Mouse (Mus musculus) forebrain, embryonic 15.5 days (tissue): ENCODE data around the gene Gng4. TPM values are rescaled to one million over a fixed set of nuclear protein-coding genes. Genes with fewer than 3 reads are reported as not detected.

Experiments
- ATAC-seq: fragments of 200-750 bp; cut with Nextera tagmentation; replicated peaks from 2 replicates; pipeline ENCODE4 v1.8.0; 2017; ENCODE audit warnings: mild to moderate bottlenecking, moderate TSS enrichment, moderate library complexity
- H3K27ac ChIP-seq: fragments of 300-500 bp; sonication (generic); replicated peaks from 2 replicates; pipeline ENCODE4 v1.5.1; 2015; ENCODE audit warnings: mild to moderate bottlenecking, inconsistent platforms
- H3K27me3 ChIP-seq: fragments of 300-500 bp; sonication (generic); 2 replicates; pipeline ENCODE4 v1.6.1; 2015; ENCODE audit warnings: inconsistent platforms
- H3K36me3 ChIP-seq: fragments of 300-500 bp; sonication (generic); 2 replicates; pipeline ENCODE4 v1.6.1; 2015; ENCODE audit warnings: mild to moderate bottlenecking, inconsistent platforms
- H3K4me1 ChIP-seq: fragments of 300-500 bp; sonication (generic); 2 replicates; pipeline ENCODE4 v1.6.1; 2015; ENCODE audit warnings: inconsistent platforms
- H3K4me2 ChIP-seq: fragments of 300-500 bp; sonication (generic); replicated peaks from 2 replicates; pipeline ENCODE4 v1.6.1; 2015; ENCODE audit warnings: mild to moderate bottlenecking, inconsistent platforms
- H3K4me3 ChIP-seq: fragments of 300-500 bp; sonication (generic); 2 replicates; pipeline ENCODE4 v1.5.1; 2015; ENCODE audit warnings: mild to moderate bottlenecking, inconsistent platforms
- H3K9ac ChIP-seq: fragments of 300-500 bp; sonication (generic); replicated peaks from 2 replicates; pipeline ENCODE4 v1.6.1; 2015; ENCODE audit warnings: mild to moderate bottlenecking, inconsistent platforms
- H3K9me3 ChIP-seq: fragments of 300-500 bp; sonication (generic); 2 replicates; pipeline ENCODE4 v1.6.1; 2016; ENCODE audit warnings: inconsistent platforms
- WGBS: fragments of 180-500 bp; shearing (Covaris S2); methylation state at CpG from one replicate; pipeline ENCODE4 v1.1.7; 2015; ENCODE audit warnings: mixed read lengths; 5-methylcytosine and 5-hydroxymethylcytosine counted together
- polyA plus RNA-seq: library from polyadenylated mRNA; unstranded; fragments of >200 nt; fragmentation: Nextera tagmentation; extraction: Ambion mirVana; gene quantifications from 2 replicates; pipeline ENCODE4 v1.2.1, GENCODE M21; 2015

Gene Gng4
- polyA plus RNA-seq, 1 experiment from 2014 or later, result 24.4 TPM

- ATAC-seq, result peak; percentile 88
- Histone ChIP-seq H3K27ac (peak overlapping the region; percentile 21; the same call in 1 of the 2 replicates), H3K4me2 (no peak overlapping the region), H3K36me3 (no peaks in the 10 kb centered on the region), H3K27me3 (no peaks in the 10 kb centered on the region), H3K4me1 (no peaks in the 10 kb centered on the region), H3K9ac (no peak overlapping the region), H3K4me3 (no peak overlapping the region), H3K9me3 (no peaks in the 10 kb centered on the region)
- WGBS, result 44% methylated on average over 7 of the region's 7 CpGs
These were observed 36.6 kb downstream of the Gng4 start for GRCm38 (mm10) chr13:13820234-13821123.

GRCm38 (mm10) chr13:13824946-13825345 lies 41.1 kb downstream of the Gng4 start:
- 0 out of 2 replicates have a peak, but pooled peaks cover 3% of the 10 kb centered on the region for H3K4me1 ChIP-seq
- no peaks in the 10 kb centered on the region for H3K36me3 ChIP-seq
- no peak overlapping the region for H3K4me3 ChIP-seq
- ATAC-seq, result no peak
- WGBS, result 87% methylated on average over 7 of the region's 7 CpGs
- H3K9me3 ChIP-seq, result no peaks in the 10 kb centered on the region
- no peaks in the 10 kb centered on the region for H3K27me3 ChIP-seq
- no peak overlapping the region for H3K4me2 ChIP-seq
- no peak overlapping the region for H3K27ac ChIP-seq
- no peak overlapping the region for H3K9ac ChIP-seq

GRCm38 (mm10) chr13:13826533-13826932 lies 42.7 kb downstream of the Gng4 start:
- WGBS, result 67% methylated on average over 6 of the region's 6 CpGs
- no peak for ATAC-seq
- H3K9me3 ChIP-seq, result no peaks in the 10 kb centered on the region

GRCm38 (mm10) chr13:13828125-13828524 lies 44.3 kb downstream of the Gng4 start:
- WGBS, result 26% methylated on average over 1 of the region's 1 CpGs
- Histone ChIP-seq H3K4me3 (no peak overlapping the region), H3K9me3 (no peaks in the 10 kb centered on the region), H3K27me3 (no peaks in the 10 kb centered on the region), H3K9ac (no peak overlapping the region), H3K4me2 (no peak overlapping the region), H3K27ac (no peak overlapping the region), H3K4me1 (0 out of 2 replicates have a peak, but pooled peaks cover 3% of the 10 kb centered on the region), H3K36me3 (no peaks in the 10 kb centered on the region)
- no peak for ATAC-seq

More at GRCm38 (mm10) chr13:13826533-13826932, 42.7 kb downstream of the Gng4 start:
- Histone ChIP-seq H3K4me1 (0 out of 2 replicates have a peak, but pooled peaks cover 3% of the 10 kb centered on the region), H3K4me3 (no peak overlapping the region), H3K36me3 (no peaks in the 10 kb centered on the region), H3K27me3 (no peaks in the 10 kb centered on the region), H3K4me2 (no peak overlapping the region), H3K9ac (no peak overlapping the region), H3K27ac (no peak overlapping the region)

- Histone ChIP-seq H3K4me3 (no peak overlapping the region), H3K9ac (no peak overlapping the region), H3K36me3 (no peaks in the 10 kb centered on the region), H3K27ac (0 out of 2 replicates have a peak overlapping the region, but pooled peaks have one; percentile 13), H3K9me3 (no peaks in the 10 kb centered on the region), H3K27me3 (no peaks in the 10 kb centered on the region), H3K4me1 (0 out of 2 replicates have a peak, but pooled peaks cover 3% of the 10 kb centered on the region), H3K4me2 (no peak overlapping the region)
- no peak for ATAC-seq
- 55% methylated on average over 4 of the region's 4 CpGs for WGBS
These were observed 46.7 kb downstream of the Gng4 start for GRCm38 (mm10) chr13:13830469-13831074.

GRCm38 (mm10) chr13:13835180-13835579 lies 51.3 kb downstream of the Gng4 start:
- 65% methylated on average over 2 of the region's 2 CpGs for WGBS
- ATAC-seq, result no peak

GRCm38 (mm10) chr13:13845021-13845420 lies 61.2 kb downstream of the Gng4 start:
- Histone ChIP-seq H3K9ac (no peak overlapping the region), H3K4me1 (no peaks in the 10 kb centered on the region), H3K4me2 (no peak overlapping the region), H3K4me3 (no peak overlapping the region), H3K27me3 (no peaks in the 10 kb centered on the region), H3K36me3 (no peaks in the 10 kb centered on the region), H3K9me3 (no peaks in the 10 kb centered on the region), H3K27ac (no peak overlapping the region)
- whole genome bisulfite sequencing, result 68% methylated on average over 4 of the region's 4 CpGs
- no peak for ATAC-seq

More at GRCm38 (mm10) chr13:13835180-13835579, 51.3 kb downstream of the Gng4 start:
- no peak overlapping the region for H3K9ac ChIP-seq
- H3K27ac ChIP-seq, result no peak overlapping the region
- no peak overlapping the region for H3K4me2 ChIP-seq
- H3K4me1 ChIP-seq, result no peaks in the 10 kb centered on the region
- no peak overlapping the region for H3K4me3 ChIP-seq
- H3K27me3 ChIP-seq, result no peaks in the 10 kb centered on the region
- H3K36me3 ChIP-seq, result no peaks in the 10 kb centered on the region
- no peaks in the 10 kb centered on the region for H3K9me3 ChIP-seq

GRCm38 (mm10) chr13:13847075-13847599 lies 63.3 kb downstream of the Gng4 start:
- H3K27me3 ChIP-seq, result no peaks in the 10 kb centered on the region
- 75% methylated on average over 3 of the region's 3 CpGs for WGBS

GRCm38 (mm10) chr13:13857190-13857589 lies 73.3 kb downstream of the Gng4 start:
- Histone ChIP-seq H3K4me1 (no peaks in the 10 kb centered on the region), H3K36me3 (no peaks in the 10 kb centered on the region), H3K27ac (no peak overlapping the region), H3K27me3 (no peaks in the 10 kb centered on the region), H3K9me3 (no peaks in the 10 kb centered on the region), H3K4me3 (no peak overlapping the region), H3K9ac (no peak overlapping the region), H3K4me2 (no peak overlapping the region)
- 87% methylated on average over 4 of the region's 4 CpGs for WGBS
- no peak for ATAC-seq

More at GRCm38 (mm10) chr13:13847075-13847599, 63.3 kb downstream of the Gng4 start:
- no peaks in the 10 kb centered on the region for H3K36me3 ChIP-seq
- no peak overlapping the region for H3K27ac ChIP-seq
- H3K9me3 ChIP-seq, result no peaks in the 10 kb centered on the region
- no peak for ATAC-seq
- H3K9ac ChIP-seq, result no peak overlapping the region
- no peaks in the 10 kb centered on the region for H3K4me1 ChIP-seq
- H3K4me2 ChIP-seq, result no peak overlapping the region
- H3K4me3 ChIP-seq, result no peak overlapping the region

- Histone ChIP-seq H3K4me2 (no peak overlapping the region), H3K4me3 (no peak overlapping the region), H3K4me1 (no peaks in the 10 kb centered on the region), H3K36me3 (no peaks in the 10 kb centered on the region), H3K9me3 (no peaks in the 10 kb centered on the region), H3K9ac (no peak overlapping the region), H3K27me3 (no peaks in the 10 kb centered on the region), H3K27ac (no peak overlapping the region)
- 56% methylated on average over 11 of the region's 11 CpGs for WGBS
- no peak for ATAC-seq
These were observed 78.5 kb downstream of the Gng4 start for GRCm38 (mm10) chr13:13862346-13862745.

GRCm38 (mm10) chr13:13862941-13863340 lies 79.1 kb downstream of the Gng4 start:
- Histone ChIP-seq H3K36me3 (no peaks in the 10 kb centered on the region), H3K27ac (no peak overlapping the region), H3K9ac (no peak overlapping the region), H3K4me2 (no peak overlapping the region), H3K9me3 (no peaks in the 10 kb centered on the region), H3K27me3 (no peaks in the 10 kb centered on the region), H3K4me1 (no peaks in the 10 kb centered on the region), H3K4me3 (no peak overlapping the region)
- ATAC-seq, result no peak
- WGBS, result 56% methylated on average over 6 of the region's 6 CpGs

GRCm38 (mm10) chr13:13866339-13866738 lies 82.5 kb downstream of the Gng4 start:
- Histone ChIP-seq H3K9me3 (no peaks in the 10 kb centered on the region), H3K4me3 (no peak overlapping the region), H3K4me2 (no peak overlapping the region), H3K9ac (no peak overlapping the region), H3K36me3 (no peaks in the 10 kb centered on the region), H3K4me1 (no peaks in the 10 kb centered on the region), H3K27me3 (no peaks in the 10 kb centered on the region), H3K27ac (no peak overlapping the region)
- ATAC-seq, result no peak
- 84% methylated on average over 2 of the region's 2 CpGs for WGBS
